Mouse (Mus musculus) embryonic facial prominence, embryonic 10.5 days (tissue): ENCODE results near the gene Mfn2. TPM values are rescaled to one million over a fixed set of nuclear protein-coding genes. Genes with fewer than 3 reads are reported as not detected.

ENCODE experiments used
- DNase-seq: peaks from one replicate; pipeline ENCODE4 v3.0.0-alpha.2; 2017; ENCODE audit warnings: low spot score
- H3K27ac ChIP-seq: fragments of 300-500 bp; sonication (generic); replicated peaks from 2 replicates; pipeline ENCODE4 v1.5.1; 2016; ENCODE audit warnings: mild to moderate bottlenecking
- H3K27me3 ChIP-seq: fragments of 300-500 bp; sonication (generic); replicated peaks from 2 replicates; pipeline ENCODE4 v1.6.1; 2016; ENCODE audit warnings: low read depth, mild to moderate bottlenecking; ENCODE audit not compliant: poor library complexity, severe bottlenecking
- H3K36me3 ChIP-seq: fragments of 300-500 bp; sonication (generic); replicated peaks from 2 replicates; pipeline ENCODE4 v1.6.1; 2016; ENCODE audit warnings: mild to moderate bottlenecking, moderate library complexity
- H3K4me1 ChIP-seq: fragments of 300-500 bp; sonication (generic); 2 replicates; pipeline ENCODE4 v1.6.1; 2016
- H3K4me3 ChIP-seq: fragments of 300-500 bp; sonication (generic); 2 replicates; pipeline ENCODE4 v1.5.1; 2016; ENCODE audit warnings: mild to moderate bottlenecking, moderate library complexity
- H3K9me3 ChIP-seq: fragments of 300-500 bp; sonication (generic); 2 replicates; pipeline ENCODE4 v1.6.1; 2016; ENCODE audit warnings: mild to moderate bottlenecking
- WGBS: fragments of 180-500 bp; shearing (Covaris S2); methylation state at CpG from one replicate; pipeline ENCODE4 v1.1.7; 2016; 5-methylcytosine and 5-hydroxymethylcytosine counted together
- polyA plus RNA-seq: library from polyadenylated mRNA; unstranded; fragments of >200 nt; fragmentation: Nextera tagmentation; extraction: Ambion mirVana; gene quantifications from 2 replicates; pipeline ENCODE4 v1.2.1, GENCODE M21; 2016

Mfn2 gene
- 38.2 and 38.6 TPM in 2 replicates for polyA plus RNA-seq

- Histone ChIP-seq H3K4me1 (peaks cover 13% of the 10 kb centered on the region), H3K36me3 (peaks cover 38% of the 10 kb centered on the region), H3K27me3 (no peaks in the 10 kb centered on the region), H3K9me3 (no peaks in the 10 kb centered on the region), H3K27ac (peak within 1 kb of the TSS; percentile 100), H3K4me3 (peak within 1 kb of the TSS; percentile 95)
- DNase-seq = peak; percentile 92
- WGBS = under 1% methylated on average over 59 of the region's 59 CpGs
These were observed at the start of gene Mfn2 for GRCm38 (mm10) chr4:147904313-147905089. Mfn2 (minus strand) TSS chr4:147904704.

- WGBS = 11% methylated on average over 4 of the region's 4 CpGs
- Histone ChIP-seq H3K9me3 (no peaks in the 10 kb centered on the region), H3K27ac (no peak overlapping the region), H3K4me1 (no peaks in the 10 kb centered on the region), H3K27me3 (no peaks in the 10 kb centered on the region), H3K4me3 (no peak overlapping the region), H3K36me3 (peaks cover 3% of the 10 kb centered on the region)
- no peak for DNase-seq
These were observed 49.1 kb upstream of the Mfn2 start for GRCm38 (mm10) chr4:147953590-147953989.

- H3K4me3 ChIP-seq = no peak overlapping the region
- no peaks in the 10 kb centered on the region for H3K9me3 ChIP-seq
- H3K27me3 ChIP-seq = no peaks in the 10 kb centered on the region
- H3K36me3 ChIP-seq = peaks cover 60% of the 10 kb centered on the region
- peaks cover 9% of the 10 kb centered on the region for H3K4me1 ChIP-seq
- no peak overlapping the region for H3K27ac ChIP-seq
- no peak for DNase-seq
- WGBS = 76% methylated on average over 2 of the region's 2 CpGs
These were observed 43.0 kb upstream of the Mfn2 start for GRCm38 (mm10) chr4:147947511-147947910.

- no peaks in the 10 kb centered on the region; the same call in 1 of the 2 replicates for H3K27me3 ChIP-seq
- DNase-seq = no peak
- H3K9me3 ChIP-seq = no peaks in the 10 kb centered on the region
- H3K4me3 ChIP-seq = no peak overlapping the region; the same call in 1 of the 2 replicates
- peaks cover 45% of the 10 kb centered on the region for H3K4me1 ChIP-seq
- H3K36me3 ChIP-seq = peaks cover 53% of the 10 kb centered on the region
- 93% methylated on average over 1 of the region's 1 CpGs for WGBS
- H3K27ac ChIP-seq = no peak overlapping the region
These were observed 38.5 kb upstream of the Mfn2 start for GRCm38 (mm10) chr4:147943005-147943404.

GRCm38 (mm10) chr4:147941045-147942020 is 36.8 kb upstream of the Mfn2 start:
- Histone ChIP-seq H3K4me3 (peak overlapping the region; percentile 98), H3K9me3 (no peaks in the 10 kb centered on the region), H3K27ac (peak overlapping the region; percentile 81), H3K27me3 (no peaks in the 10 kb centered on the region; the same call in 1 of the 2 replicates), H3K4me1 (peaks cover 56% of the 10 kb centered on the region), H3K36me3 (peaks cover 36% of the 10 kb centered on the region)
- peak; percentile 38 for DNase-seq
- WGBS = 8% methylated on average over 88 of the region's 88 CpGs

GRCm38 (mm10) chr4:147940576-147941044 is 36.1 kb upstream of the Mfn2 start, which contains the start of gene 2510039O18Rik:
2510039O18Rik (plus strand) TSS chr4:147940895.
- H3K36me3 ChIP-seq = peaks cover 29% of the 10 kb centered on the region
- peak; percentile 94 for DNase-seq
- 2% methylated on average over 35 of the region's 35 CpGs for WGBS
- H3K4me3 ChIP-seq = peak within 1 kb of the TSS; percentile 98
- peak within 1 kb of the TSS; percentile 81 for H3K27ac ChIP-seq
- peaks cover 61% of the 10 kb centered on the region for H3K4me1 ChIP-seq
- no peaks in the 10 kb centered on the region for H3K9me3 ChIP-seq
- no peaks in the 10 kb centered on the region; the same call in 1 of the 2 replicates for H3K27me3 ChIP-seq

- Histone ChIP-seq H3K27me3 (no peaks in the 10 kb centered on the region; the same call in 1 of the 2 replicates), H3K4me1 (peaks cover 66% of the 10 kb centered on the region), H3K9me3 (no peaks in the 10 kb centered on the region), H3K36me3 (peaks cover 24% of the 10 kb centered on the region), H3K4me3 (peak overlapping the region; percentile 98), H3K27ac (peak overlapping the region; percentile 78)
- peak; percentile 36 for DNase-seq
- WGBS = 44% methylated on average over 9 of the region's 9 CpGs
These were observed 35.6 kb upstream of the Mfn2 start for GRCm38 (mm10) chr4:147940111-147940510.

- Histone ChIP-seq H3K36me3 (peaks cover 7% of the 10 kb centered on the region), H3K4me1 (peaks cover 82% of the 10 kb centered on the region), H3K27me3 (no peaks in the 10 kb centered on the region; the same call in 1 of the 2 replicates), H3K9me3 (no peaks in the 10 kb centered on the region), H3K27ac (peak overlapping the region; percentile 30), H3K4me3 (no peak overlapping the region)
- 65% methylated on average over 14 of the region's 14 CpGs for WGBS
- DNase-seq = peak; percentile 34
These were observed 33.9 kb upstream of the Mfn2 start for GRCm38 (mm10) chr4:147938148-147939096.

- Histone ChIP-seq H3K4me1 (peaks cover 82% of the 10 kb centered on the region), H3K4me3 (peak overlapping the region; percentile 83; the same call in 1 of the 2 replicates)
- 58% methylated on average over 5 of the region's 5 CpGs for WGBS
These were observed 33.0 kb upstream of the Mfn2 start for GRCm38 (mm10) chr4:147937486-147937885.

GRCm38 (mm10) chr4:147937021-147937420 is 32.5 kb upstream of the Mfn2 start:
- DNase-seq = no peak
- Histone ChIP-seq H3K4me3 (peak overlapping the region; percentile 83), H3K4me1 (peaks cover 78% of the 10 kb centered on the region), H3K27ac (peak overlapping the region; percentile 89; the same call in 1 of the 2 replicates), H3K27me3 (no peaks in the 10 kb centered on the region; the same call in 1 of the 2 replicates), H3K9me3 (no peaks in the 10 kb centered on the region), H3K36me3 (0 out of 2 replicates have a peak, but pooled peaks cover 4% of the 10 kb centered on the region)
- 46% methylated on average over 3 of the region's 3 CpGs for WGBS

More at GRCm38 (mm10) chr4:147937486-147937885, 33.0 kb upstream of the Mfn2 start:
- no peak overlapping the region for H3K27ac ChIP-seq
- no peaks in the 10 kb centered on the region for H3K9me3 ChIP-seq
- H3K27me3 ChIP-seq = no peaks in the 10 kb centered on the region; the same call in 1 of the 2 replicates
- H3K36me3 ChIP-seq = no peaks in the 10 kb centered on the region
- no peak for DNase-seq

- Histone ChIP-seq H3K27me3 (no peaks in the 10 kb centered on the region; the same call in 1 of the 2 replicates), H3K36me3 (peaks cover 8% of the 10 kb centered on the region), H3K4me3 (peak within 1 kb of the TSS; percentile 83), H3K9me3 (no peaks in the 10 kb centered on the region), H3K4me1 (peaks cover 72% of the 10 kb centered on the region), H3K27ac (peak within 1 kb of the TSS; percentile 89)
- WGBS = under 1% methylated on average over 51 of the region's 51 CpGs
- peak; percentile 87 for DNase-seq
These were observed 31.9 kb upstream of the Mfn2 start, which contains the start of gene Plod1 for GRCm38 (mm10) chr4:147936331-147936954. Plod1 (minus strand) TSS chr4:147936767.
